Mouse (Mus musculus): ENCODE results near the gene Gpam. TPM values are rescaled to one million over a fixed set of nuclear protein-coding genes. Genes with fewer than 3 reads are reported as not detected.
"Not testable (repeated sequence)": the region's sequence is repeated elsewhere in the genome, so short reads cannot be mapped to it uniquely, and the experiment has no call there.

Gene Gpam
- total RNA-seq (2014; fragmentation: Nextera tagmentation): 24.8 and 26.1 TPM in 2 replicates
- total RNA-seq (2017): 25.0 and 26.7 TPM in 2 replicates
- 6.8 and 10.3 TPM in 2 replicates for polyA plus RNA-seq (2012)

- Histone ChIP-seq H3K36me3 (replicated peaks) (no peaks in the 10 kb centered on the region), H3K4me1 (ENCODE audit: insufficient read depth, low read depth, low read length) (no peaks in the 10 kb centered on the region), H3K9me3 (replicated peaks) (no peaks in the 10 kb centered on the region), H3K27me3 (ENCODE audit: insufficient read depth, low read length) (peaks cover 5% of the 10 kb centered on the region; the same call in 1 of the 2 replicates), H3K4me3 (ENCODE audit: low read depth, low read length) (no peak within 1 kb of the TSS)
- ATAC-seq (ENCODE audit: extremely low read depth, insufficient number of reproducible peaks, low FRiP score, poor library complexity, severe bottlenecking) (no peak), DNase-seq (ENCODE audit: low spot score) (no peak)
- TF ChIP-seq TAL1 (conservative IDR thresholded peaks at IDR 0.05; ENCODE audit: low read depth, low read length): no peak
- TF ChIP-seq CTCF (IDR thresholded peaks at IDR 0.05; ENCODE audit: low read depth, low read length): no peak
- no peak for TF ChIP-seq POLR2AphosphoS5 (IDR thresholded peaks at IDR 0.05; ENCODE audit: insufficient replicate concordance, low read depth, low read length)
- no peak for TF ChIP-seq GATA1 (IDR thresholded peaks at IDR 0.05; ENCODE audit: borderline replicate concordance, low read length)
- TF ChIP-seq GATA2 (IDR thresholded peaks at IDR 0.05; ENCODE audit: borderline replicate concordance, low read depth, low read length): no peak
Observed at GRCm38 (mm10) chr19:55127072-55127718, at the start of gene Gpam. Gene Gpam (minus strand): TSS chr19:55127238.

DNA sequence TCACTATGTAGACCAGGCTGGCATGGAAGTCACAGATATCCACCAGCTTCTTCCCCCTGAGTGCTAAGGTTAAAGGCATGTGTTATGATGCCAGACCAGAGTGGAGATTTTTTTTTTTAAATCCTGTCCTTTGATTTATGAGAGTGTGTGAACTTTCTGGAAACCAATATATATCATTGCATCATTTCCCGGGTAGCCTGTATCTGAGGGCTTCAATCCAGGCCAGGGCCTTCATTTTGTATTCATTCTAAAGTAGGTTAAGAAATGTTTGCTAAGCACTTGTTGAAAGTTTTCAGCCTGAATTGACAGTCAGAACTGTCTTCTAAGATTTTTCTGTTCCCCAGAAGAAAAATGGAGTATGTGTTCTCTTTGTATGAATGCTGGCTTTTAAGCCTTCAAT lies 44.5 kb upstream of the Gpam start:
- no peak for TF ChIP-seq POLR2AphosphoS5 (IDR thresholded peaks at IDR 0.05; ENCODE audit: insufficient replicate concordance, low read depth, low read length)
- no peak for TF ChIP-seq GATA2 (IDR thresholded peaks at IDR 0.05; ENCODE audit: borderline replicate concordance, low read depth, low read length)
- TF ChIP-seq TAL1 (conservative IDR thresholded peaks at IDR 0.05; ENCODE audit: low read depth, low read length): no peak
- TF ChIP-seq CTCF (IDR thresholded peaks at IDR 0.05; ENCODE audit: low read depth, low read length): no peak
- TF ChIP-seq GATA1 (IDR thresholded peaks at IDR 0.05; ENCODE audit: borderline replicate concordance, low read length): no peak
- Histone ChIP-seq H3K9me3 (replicated peaks) (peaks cover 3% of the 10 kb centered on the region; the same call in 1 of the 2 replicates), H3K36me3 (replicated peaks) (no peaks in the 10 kb centered on the region), H3K27me3 (ENCODE audit: insufficient read depth, low read length) (peaks cover 5% of the 10 kb centered on the region; the same call in 1 of the 2 replicates), H3K4me1 (ENCODE audit: insufficient read depth, low read depth, low read length) (no peaks in the 10 kb centered on the region), H3K4me3 (ENCODE audit: low read depth, low read length) (no peak overlapping the region)
- ATAC-seq (ENCODE audit: extremely low read depth, insufficient number of reproducible peaks, low FRiP score, poor library complexity, severe bottlenecking): no peak
- DNase-seq (ENCODE audit: low spot score): no peak

GRCm38 (mm10) chr19:55170399-55170798 lies 43.4 kb upstream of the Gpam start:
- Histone ChIP-seq H3K4me1 (ENCODE audit: insufficient read depth, low read depth, low read length) (no peaks in the 10 kb centered on the region), H3K9me3 (replicated peaks) (peaks cover 3% of the 10 kb centered on the region; the same call in 1 of the 2 replicates), H3K36me3 (replicated peaks) (no peaks in the 10 kb centered on the region), H3K27me3 (ENCODE audit: insufficient read depth, low read length) (no peaks in the 10 kb centered on the region; the same call in 1 of the 2 replicates), H3K4me3 (ENCODE audit: low read depth, low read length) (no peak overlapping the region)
- no peak for TF ChIP-seq GATA1 (IDR thresholded peaks at IDR 0.05; ENCODE audit: borderline replicate concordance, low read length)
- TF ChIP-seq TAL1 (conservative IDR thresholded peaks at IDR 0.05; ENCODE audit: low read depth, low read length): no peak
- no peak for TF ChIP-seq GATA2 (IDR thresholded peaks at IDR 0.05; ENCODE audit: borderline replicate concordance, low read depth, low read length)
- no peak for TF ChIP-seq CTCF (IDR thresholded peaks at IDR 0.05; ENCODE audit: low read depth, low read length)
- no peak for TF ChIP-seq POLR2AphosphoS5 (IDR thresholded peaks at IDR 0.05; ENCODE audit: insufficient replicate concordance, low read depth, low read length)
- DNase-seq (ENCODE audit: low spot score) (no peak), ATAC-seq (ENCODE audit: extremely low read depth, insufficient number of reproducible peaks, low FRiP score, poor library complexity, severe bottlenecking) (no peak)

GRCm38 (mm10) chr19:55169236-55169729 lies 42.2 kb upstream of the Gpam start:
- not testable (repeated sequence) for H3K9me3 ChIP-seq (replicated peaks); H3K36me3 ChIP-seq (replicated peaks); ATAC-seq (ENCODE audit: extremely low read depth, insufficient number of reproducible peaks, low FRiP score, poor library complexity, severe bottlenecking); H3K27me3 ChIP-seq (ENCODE audit: insufficient read depth, low read length); H3K4me3 ChIP-seq (ENCODE audit: low read depth, low read length); DNase-seq (ENCODE audit: low spot score); H3K4me1 ChIP-seq (ENCODE audit: insufficient read depth, low read depth, low read length)

GRCm38 (mm10) chr19:55168360-55168759 lies 41.3 kb upstream of the Gpam start:
- DNase-seq (ENCODE audit: low spot score): no peak
- no peak for ATAC-seq (ENCODE audit: extremely low read depth, insufficient number of reproducible peaks, low FRiP score, poor library complexity, severe bottlenecking)
- TF ChIP-seq GATA1 (IDR thresholded peaks at IDR 0.05; ENCODE audit: borderline replicate concordance, low read length) (no peak), GATA2 (IDR thresholded peaks at IDR 0.05; ENCODE audit: borderline replicate concordance, low read depth, low read length) (no peak), CTCF (IDR thresholded peaks at IDR 0.05; ENCODE audit: low read depth, low read length) (no peak), POLR2AphosphoS5 (IDR thresholded peaks at IDR 0.05; ENCODE audit: insufficient replicate concordance, low read depth, low read length) (no peak), TAL1 (conservative IDR thresholded peaks at IDR 0.05; ENCODE audit: low read depth, low read length) (no peak)
- Histone ChIP-seq H3K4me1 (ENCODE audit: insufficient read depth, low read depth, low read length) (no peaks in the 10 kb centered on the region), H3K4me3 (ENCODE audit: low read depth, low read length) (no peak overlapping the region), H3K9me3 (replicated peaks) (peaks cover 3% of the 10 kb centered on the region; the same call in 1 of the 2 replicates), H3K27me3 (ENCODE audit: insufficient read depth, low read length) (peaks cover 3% of the 10 kb centered on the region; the same call in 1 of the 2 replicates), H3K36me3 (replicated peaks) (no peaks in the 10 kb centered on the region)

GRCm38 (mm10) chr19:55167741-55168140 lies 40.7 kb upstream of the Gpam start:
- H3K27me3 ChIP-seq (ENCODE audit: insufficient read depth, low read length): peaks cover 3% of the 10 kb centered on the region; the same call in 1 of the 2 replicates
- no peaks in the 10 kb centered on the region for H3K36me3 ChIP-seq (replicated peaks)
- DNase-seq (ENCODE audit: low spot score) (no peak), ATAC-seq (ENCODE audit: extremely low read depth, insufficient number of reproducible peaks, low FRiP score, poor library complexity, severe bottlenecking) (no peak)
- peaks cover 3% of the 10 kb centered on the region; the same call in 1 of the 2 replicates for H3K9me3 ChIP-seq (replicated peaks)
- TF ChIP-seq CTCF (IDR thresholded peaks at IDR 0.05; ENCODE audit: low read depth, low read length): no peak
- TF ChIP-seq GATA2 (IDR thresholded peaks at IDR 0.05; ENCODE audit: borderline replicate concordance, low read depth, low read length): no peak
- no peak for TF ChIP-seq GATA1 (IDR thresholded peaks at IDR 0.05; ENCODE audit: borderline replicate concordance, low read length)
- no peak for TF ChIP-seq TAL1 (conservative IDR thresholded peaks at IDR 0.05; ENCODE audit: low read depth, low read length)
- TF ChIP-seq POLR2AphosphoS5 (IDR thresholded peaks at IDR 0.05; ENCODE audit: insufficient replicate concordance, low read depth, low read length): no peak
- H3K4me1 ChIP-seq (ENCODE audit: insufficient read depth, low read depth, low read length): no peaks in the 10 kb centered on the region
- no peak overlapping the region for H3K4me3 ChIP-seq (ENCODE audit: low read depth, low read length)

All from G1E (cell line).